Mouse (Mus musculus) urinary bladder, adult 2 months (tissue): ENCODE results near the gene Rps12. TPM values are rescaled to one million over a fixed set of nuclear protein-coding genes. Genes with fewer than 3 reads are reported as not detected.
"Not testable (repeated sequence)": the region's sequence is repeated elsewhere in the genome, so short reads cannot be mapped to it uniquely, and the experiment has no call there.

ENCODE experiments used
- DNase-seq: peaks from one replicate; pipeline ENCODE4 v3.0.0; 2022; ENCODE audit warnings: low spot score
- polyA plus RNA-seq: library from polyadenylated mRNA; depleted of rRNA; stranded (reverse); fragments of >200 nt; gene quantifications from 2 replicates; pipeline ENCODE4 v1.2.3, GENCODE M21; 2012; rRNA removed

Rps12 gene
- polyA plus RNA-seq, 1 experiment, result 4,241 TPM

- DNase-seq, result not testable (repeated sequence)
Observed at GRCm38 (mm10) chr10:23785599-23785998, 1.5 kb downstream of the Rps12 start.

GRCm38 (mm10) chr10:23784121-23784520 lies 3.0 kb downstream of the Rps12 start:
- DNase-seq, result no peak

- no peak for DNase-seq
Observed at GRCm38 (mm10) chr10:23783493-23783884, 3.6 kb downstream of the Rps12 start.

GRCm38 (mm10) chr10:23782855-23783492 lies 4.1 kb downstream of the Rps12 start:
- DNase-seq, result no peak

- no peak for DNase-seq
Observed at GRCm38 (mm10) chr10:23781760-23782735, 5.0 kb downstream of the Rps12 start.

- no peak for DNase-seq
Observed at GRCm38 (mm10) chr10:23780539-23781275, 6.4 kb downstream of the Rps12 start.

GRCm38 (mm10) chr10:23777288-23777945 lies 9.7 kb downstream of the Rps12 start:
- no peak for DNase-seq

- no peak for DNase-seq
Observed at GRCm38 (mm10) chr10:23754166-23754565, 32.9 kb downstream of the Rps12 start.

Other genes starting within 250 kb of the Rps12 start
- gene Slc18b1, start 9.7 kb upstream of the Rps12 start, polyA plus RNA-seq, result 25.8 and 35.6 TPM in 2 replicates
- gene Vnn3, start 64.2 kb upstream of the Rps12 start, polyA plus RNA-seq, result 0.44 and 0.94 TPM in 2 replicates
- 1.7 and 2.0 TPM in 2 replicates for gene Vnn1, start 107.4 kb upstream of the Rps12 start, polyA plus RNA-seq
- gene Taar1, start 133.1 kb upstream of the Rps12 start, polyA plus RNA-seq, result not detected in 2 replicates
- gene Taar2, start 151.3 kb upstream of the Rps12 start, polyA plus RNA-seq, result not detected in 2 replicates
- gene Taar3, start 162.3 kb upstream of the Rps12 start, polyA plus RNA-seq, result not detected in 2 replicates
- gene Taar4, start 173.2 kb upstream of the Rps12 start, polyA plus RNA-seq, result not detected in 2 replicates
- gene Taar5, start 183.4 kb upstream of the Rps12 start, polyA plus RNA-seq, result not detected in 2 replicates
- gene Taar6, start 198.4 kb upstream of the Rps12 start, polyA plus RNA-seq, result not detected in 2 replicates
- gene Taar7a, start 206.2 kb upstream of the Rps12 start, polyA plus RNA-seq, result not detected in 2 replicates
- not detected in 2 replicates for gene Taar7b, start 212.7 kb upstream of the Rps12 start, polyA plus RNA-seq
- gene Taar7d, start 239.9 kb upstream of the Rps12 start, polyA plus RNA-seq, result not detected in 2 replicates